Mouse (Mus musculus) heart, postnatal 0 days (tissue): ENCODE results near the gene Erbb2. TPM values are rescaled to one million over a fixed set of nuclear protein-coding genes. Genes with fewer than 3 reads are reported as not detected.

ENCODE experiments used
- ATAC-seq: fragments of 200-750 bp; cut with Nextera tagmentation; 2 replicates; pipeline ENCODE4 v1.8.0; 2017; ENCODE audit warnings: low read depth, moderate number of reproducible peaks, moderate library complexity; ENCODE audit not compliant: insufficient read depth
- DNase-seq: peaks from one replicate; pipeline ENCODE4 v3.0.0-alpha.2; 2016; ENCODE audit warnings: low spot score
- H3K27ac ChIP-seq: fragments of 300-500 bp; sonication (generic); 2 replicates; pipeline ENCODE4 v1.5.1; 2014; ENCODE audit warnings: low read depth, mild to moderate bottlenecking
- H3K27me3 ChIP-seq: fragments of 300-500 bp; sonication (generic); 2 replicates; pipeline ENCODE4 v1.6.1; 2014; ENCODE audit warnings: low read length, mixed read lengths; ENCODE audit not compliant: control insufficient read depth, insufficient read depth
- H3K36me3 ChIP-seq: fragments of 300-500 bp; sonication (generic); replicated peaks from 2 replicates; pipeline ENCODE4 v1.6.1; 2014; ENCODE audit warnings: low read length, mixed read lengths; ENCODE audit not compliant: control insufficient read depth, insufficient read depth
- H3K4me1 ChIP-seq: fragments of 300-500 bp; sonication (generic); 2 replicates; pipeline ENCODE4 v1.6.1; 2014; ENCODE audit warnings: antibody characterized with exemption; ENCODE audit not compliant: control insufficient read depth, insufficient read depth
- H3K4me2 ChIP-seq: fragments of 300-500 bp; sonication (generic); 2 replicates; pipeline ENCODE4 v1.6.1; 2014; ENCODE audit warnings: low read depth, mild to moderate bottlenecking, low read length, moderate library complexity
- H3K4me3 ChIP-seq: fragments of 300-500 bp; sonication (generic); 2 replicates; pipeline ENCODE4 v1.5.1; 2014; ENCODE audit warnings: low read depth, low read length
- H3K9ac ChIP-seq: fragments of 300-500 bp; sonication (generic); replicated peaks from 2 replicates; pipeline ENCODE4 v1.6.1; 2014; ENCODE audit warnings: low read depth, low read length, mixed read lengths
- H3K9me3 ChIP-seq: fragments of 300-500 bp; sonication (generic); replicated peaks from 2 replicates; pipeline ENCODE4 v1.6.1; 2016; ENCODE audit warnings: low read length; ENCODE audit not compliant: control insufficient read depth
- CTCF ChIP-seq: IDR thresholded peaks from 2 replicates; pipeline ENCODE4 v1.5.1; 2016; ENCODE audit warnings: antibody characterized with exemption, control low read depth, low read depth
- EP300 ChIP-seq: IDR thresholded peaks from 2 replicates; pipeline ENCODE4 v1.6.1; 2016; ENCODE audit warnings: antibody characterized with exemption, low read depth
- WGBS: fragments of 180-500 bp; shearing (Covaris S2); extraction: QIAGEN DNeasy Blood & Tissue Kit; methylation state at CpG from one replicate; pipeline ENCODE4 v1.1.7; 2014; 5-methylcytosine and 5-hydroxymethylcytosine counted together
- polyA plus RNA-seq: library from polyadenylated mRNA; unstranded; fragments of >200 nt; fragmentation: Nextera tagmentation; extraction: Ambion mirVana; gene quantifications from 2 replicates; pipeline ENCODE4 v1.2.1, GENCODE M21; 2015
- total RNA-seq: library from RNA; depleted of rRNA; stranded (reverse); fragments of >200 nt; gene quantifications from 2 replicates; pipeline ENCODE4 v1.2.3, GENCODE M21; 2014; ENCODE audit warnings: low replicate concordance

Erbb2 gene
- total and polyA plus RNA-seq, 2 experiments from 2014 or later = 15.5 to 23.2 TPM

DNA sequence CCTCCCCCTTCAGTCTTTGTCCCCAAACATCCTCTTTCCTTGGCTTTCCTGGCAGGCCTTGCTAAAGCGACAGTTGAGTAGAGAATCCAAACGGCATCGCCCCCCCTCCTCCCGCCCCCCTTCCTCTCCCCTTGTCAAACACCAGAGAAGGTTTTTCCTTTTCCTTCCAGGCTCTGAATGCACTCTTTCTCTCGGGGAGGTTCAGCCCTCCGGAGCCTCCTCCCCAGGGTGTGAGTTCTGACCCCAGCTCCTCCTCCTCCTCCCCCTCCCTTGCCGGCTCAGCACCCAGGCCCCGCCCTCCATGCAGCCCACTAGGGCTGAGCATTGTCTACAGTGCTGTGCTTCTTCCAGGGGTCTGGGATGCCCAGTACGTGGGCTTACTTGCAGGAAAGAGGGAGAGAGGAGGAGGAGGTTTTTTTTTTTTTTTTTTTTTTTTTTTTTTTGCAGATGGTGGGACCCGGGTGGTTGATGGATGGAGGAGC, 2.9 kb upstream of the Erbb2 start:
- H3K4me3 ChIP-seq = 0 out of 2 replicates have a peak overlapping the region, but pooled peaks have one; percentile 1
- TF ChIP-seq CTCF = no peak
- no peak for TF ChIP-seq EP300
- H3K9ac ChIP-seq = 0 out of 2 replicates have a peak overlapping the region, but pooled peaks have one; percentile 15
- H3K36me3 ChIP-seq = no peaks in the 10 kb centered on the region
- H3K9me3 ChIP-seq = no peaks in the 10 kb centered on the region
- WGBS = 13% methylated on average over 10 of the region's 10 CpGs
- H3K4me1 ChIP-seq = peaks cover 29% of the 10 kb centered on the region
- DNase-seq = peak; percentile 50
- H3K27me3 ChIP-seq = no peaks in the 10 kb centered on the region
- H3K4me2 ChIP-seq = peak overlapping the region; percentile 31
- ATAC-seq = no peak
- H3K27ac ChIP-seq = 0 out of 2 replicates have a peak overlapping the region, but pooled peaks have one; percentile 1

DNA sequence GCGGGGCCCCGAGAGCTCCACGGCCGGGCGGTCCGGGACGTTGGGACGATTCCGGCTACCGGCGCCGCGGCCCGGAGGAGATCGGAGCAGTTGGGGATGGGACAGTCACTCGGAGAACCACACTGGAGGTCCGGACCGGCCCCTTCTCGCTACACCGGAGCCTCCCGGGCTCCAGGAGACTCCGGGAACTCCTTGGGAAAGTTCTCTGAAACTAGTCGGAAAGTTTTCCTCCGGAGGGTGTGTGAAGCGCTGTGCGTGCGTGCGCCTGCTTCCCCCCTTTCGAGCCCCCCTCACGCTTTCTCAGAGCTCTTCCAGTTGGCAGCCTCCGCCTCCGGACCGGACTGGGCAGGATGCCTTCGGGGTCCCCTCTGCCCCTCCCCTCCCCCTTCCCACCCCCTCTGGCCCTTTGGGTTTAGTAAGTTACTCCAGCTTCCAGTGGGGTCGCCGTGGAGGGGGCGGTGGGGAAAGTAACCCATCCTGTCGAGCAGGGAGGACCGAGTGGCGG, 579 bp downstream of the Erbb2 start:
- H3K4me3 ChIP-seq = peak overlapping the region; percentile 88
- H3K4me2 ChIP-seq = peak overlapping the region; percentile 88
- peak; percentile 34 for ATAC-seq
- H3K36me3 ChIP-seq = no peaks in the 10 kb centered on the region
- H3K27me3 ChIP-seq = no peaks in the 10 kb centered on the region
- peak overlapping the region; percentile 86 for H3K9ac ChIP-seq
- H3K27ac ChIP-seq = peak overlapping the region; percentile 91
- no peak for DNase-seq
- H3K9me3 ChIP-seq = no peaks in the 10 kb centered on the region
- WGBS = 0% methylated on average over 32 of the region's 40 CpGs
- peaks cover 29% of the 10 kb centered on the region for H3K4me1 ChIP-seq
- no peak for TF ChIP-seq EP300
- no peak for TF ChIP-seq CTCF

DNA sequence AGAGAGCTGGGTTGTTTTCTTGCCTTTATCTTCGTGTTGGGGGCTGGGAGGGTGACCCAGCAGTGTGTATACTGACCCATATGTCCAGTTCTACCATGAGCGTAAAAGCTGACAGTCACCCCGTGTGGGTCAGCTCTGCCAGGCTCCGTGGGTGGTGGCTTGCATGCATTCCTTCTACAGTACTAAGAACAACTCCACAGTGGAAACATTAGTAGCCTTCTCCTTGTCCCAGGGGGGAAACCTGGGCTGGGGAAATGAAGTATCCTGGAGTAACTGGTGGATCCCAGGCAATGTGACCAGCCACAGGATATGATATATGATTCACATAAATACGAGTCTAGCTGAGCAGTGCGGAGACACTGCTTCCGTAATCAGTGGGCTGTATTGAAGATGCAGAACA, 1.5 kb downstream of the Erbb2 start:
- Histone ChIP-seq H3K27ac (peak overlapping the region; percentile 91; the same call in 1 of the 2 replicates), H3K9ac (peak overlapping the region; percentile 86), H3K4me1 (peaks cover 36% of the 10 kb centered on the region), H3K27me3 (no peaks in the 10 kb centered on the region), H3K4me3 (peak overlapping the region; percentile 88), H3K4me2 (peak overlapping the region; percentile 88), H3K36me3 (no peaks in the 10 kb centered on the region), H3K9me3 (no peaks in the 10 kb centered on the region)
- WGBS = 17% methylated on average over 7 of the region's 7 CpGs
- DNase-seq (no peak), ATAC-seq (no peak)
- TF ChIP-seq EP300 = no peak
- TF ChIP-seq CTCF = no peak

DNA sequence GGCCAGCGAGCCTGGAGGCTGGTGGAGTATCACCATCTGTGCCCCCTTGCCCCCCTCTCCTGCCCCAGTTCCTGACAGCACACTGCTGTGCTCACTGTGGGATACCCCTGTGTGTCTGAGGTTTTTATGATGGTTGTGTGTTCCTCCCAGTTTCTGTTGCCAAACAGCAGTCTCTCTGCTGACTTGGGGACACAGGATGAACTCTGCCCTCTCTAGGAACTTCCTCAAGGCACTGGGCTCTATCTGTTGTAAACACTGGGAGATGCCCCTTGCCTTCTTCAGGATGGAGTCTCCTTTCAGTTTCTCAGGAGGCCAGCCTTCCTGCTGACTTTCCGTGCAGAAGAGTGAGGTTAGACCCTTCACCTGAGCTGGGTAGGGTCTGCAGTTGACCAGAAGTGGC, 1.9 kb downstream of the Erbb2 start:
- Histone ChIP-seq H3K4me2 (peak overlapping the region; percentile 88), H3K9me3 (no peaks in the 10 kb centered on the region), H3K9ac (peak overlapping the region; percentile 86; the same call in 1 of the 2 replicates), H3K27me3 (no peaks in the 10 kb centered on the region), H3K4me3 (peak overlapping the region; percentile 88), H3K36me3 (0 out of 2 replicates have a peak, but pooled peaks cover 4% of the 10 kb centered on the region), H3K4me1 (peaks cover 33% of the 10 kb centered on the region), H3K27ac (0 out of 2 replicates have a peak overlapping the region, but pooled peaks have one; percentile 91)
- TF ChIP-seq CTCF = no peak
- TF ChIP-seq EP300 = no peak
- DNase-seq (no peak), ATAC-seq (no peak)
- WGBS = 19% methylated on average over 2 of the region's 2 CpGs

DNA sequence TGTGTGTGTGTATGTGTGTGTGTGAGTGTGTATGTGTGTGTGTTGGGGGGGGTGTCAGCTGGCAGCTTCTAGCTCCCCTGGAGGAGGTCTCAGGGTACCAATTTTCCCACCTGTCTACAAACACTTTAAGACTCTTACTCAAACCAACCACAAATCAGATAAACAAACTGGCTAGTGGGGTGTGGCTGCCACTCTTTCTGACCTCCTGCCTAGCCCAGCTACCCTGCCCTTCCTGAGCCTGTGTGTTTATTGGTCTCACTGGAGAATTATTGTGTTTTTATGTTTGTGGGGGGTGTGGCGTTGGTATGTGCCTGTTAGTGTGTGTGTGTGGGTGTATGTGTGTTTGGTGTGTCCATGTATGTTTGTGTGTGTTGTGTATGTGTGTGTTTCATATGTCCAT, 4.8 kb downstream of the Erbb2 start:
- H3K27me3 ChIP-seq = no peaks in the 10 kb centered on the region
- H3K4me1 ChIP-seq = peaks cover 19% of the 10 kb centered on the region
- H3K9me3 ChIP-seq = no peaks in the 10 kb centered on the region
- H3K9ac ChIP-seq = no peak overlapping the region
- 93% methylated on average over 1 of the region's 1 CpGs for WGBS
- H3K36me3 ChIP-seq = peaks cover 30% of the 10 kb centered on the region
- ATAC-seq (no peak), DNase-seq (no peak)
- H3K27ac ChIP-seq = no peak overlapping the region
- TF ChIP-seq EP300 (no peak), CTCF (no peak)
- H3K4me2 ChIP-seq = no peak overlapping the region
- H3K4me3 ChIP-seq = no peak overlapping the region

DNA sequence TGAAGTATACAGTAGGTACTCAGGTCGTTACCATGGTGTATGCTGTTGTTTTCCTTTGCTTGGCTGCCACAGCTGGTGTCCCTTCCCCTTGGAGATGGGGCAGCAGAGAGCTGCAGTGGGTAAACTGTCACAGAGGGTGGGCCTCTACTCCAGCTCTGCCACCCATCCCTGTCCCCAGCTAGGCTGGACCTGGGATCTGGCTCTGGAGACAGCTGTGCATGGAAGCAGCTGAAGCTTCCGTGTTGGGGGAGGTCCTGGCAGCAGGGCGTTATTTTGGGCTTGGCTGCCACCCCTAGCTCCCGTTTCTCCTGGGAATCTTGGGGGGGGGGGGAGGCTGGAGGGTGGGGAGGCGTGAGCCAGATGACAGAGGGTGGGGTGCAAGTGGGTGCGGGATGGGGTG, 6.0 kb downstream of the Erbb2 start:
- WGBS = 30% methylated on average over 4 of the region's 6 CpGs
- peaks cover 41% of the 10 kb centered on the region for H3K36me3 ChIP-seq
- TF ChIP-seq EP300 (no peak), CTCF (no peak)
- H3K9me3 ChIP-seq = no peaks in the 10 kb centered on the region
- no peak for DNase-seq
- no peak overlapping the region for H3K9ac ChIP-seq
- H3K4me3 ChIP-seq = no peak overlapping the region
- H3K27ac ChIP-seq = no peak overlapping the region
- ATAC-seq = no peak
- peaks cover 19% of the 10 kb centered on the region for H3K4me1 ChIP-seq
- no peaks in the 10 kb centered on the region for H3K27me3 ChIP-seq
- no peak overlapping the region for H3K4me2 ChIP-seq
